Mouse (Mus musculus): ENCODE measurements around the gene Orc6.

Gene Orc6

GRCm38 (mm10) chr8:85299434-85300077 lies at the start of gene Orc6, which contains the start of gene Vps35:
Orc6 (plus strand) TSS chr8:85299632.
Vps35 (minus strand) TSS chr8:85299802.
- DNase-seq = peak; percentile 98

- no peak for DNase-seq
Observed at GRCm38 (mm10) chr8:85286846-85287245, 12.6 kb upstream of the Orc6 start.

- peak; percentile 10 for DNase-seq
Observed at GRCm38 (mm10) chr8:85298600-85299433, 615 bp upstream of the Orc6 start.

- DNase-seq = no peak
Observed at GRCm38 (mm10) chr8:85301941-85302340, 2.5 kb downstream of the Orc6 start.

- DNase-seq = no peak
Observed at GRCm38 (mm10) chr8:85302931-85303330, 3.5 kb downstream of the Orc6 start.

GRCm38 (mm10) chr8:85303531-85303930 lies 4.1 kb downstream of the Orc6 start:
- no peak for DNase-seq

- no peak for DNase-seq
Observed at GRCm38 (mm10) chr8:85308564-85308963, 9.1 kb downstream of the Orc6 start.

GRCm38 (mm10) chr8:85311743-85312142 lies 12.3 kb downstream of the Orc6 start:
- DNase-seq = no peak

GRCm38 (mm10) chr8:85313036-85313435 lies 13.6 kb downstream of the Orc6 start:
- no peak for DNase-seq

GRCm38 (mm10) chr8:85318534-85318933 lies 19.1 kb downstream of the Orc6 start:
- DNase-seq = no peak

GRCm38 (mm10) chr8:85321981-85322380 lies 22.5 kb downstream of the Orc6 start:
- no peak for DNase-seq

GRCm38 (mm10) chr8:85323084-85323483 lies 23.7 kb downstream of the Orc6 start:
- DNase-seq = no peak

GRCm38 (mm10) chr8:85327036-85327435 lies 27.6 kb downstream of the Orc6 start:
- no peak for DNase-seq

- no peak for DNase-seq
Observed at GRCm38 (mm10) chr8:85329506-85329905, 30.1 kb downstream of the Orc6 start.

GRCm38 (mm10) chr8:85335105-85335504 lies 35.7 kb downstream of the Orc6 start:
- no peak for DNase-seq

- DNase-seq = no peak
Observed at GRCm38 (mm10) chr8:85336211-85336933, 36.9 kb downstream of the Orc6 start.

GRCm38 (mm10) chr8:85337681-85338080 lies 38.2 kb downstream of the Orc6 start:
- DNase-seq = no peak

- no peak for DNase-seq
Observed at GRCm38 (mm10) chr8:85339871-85340573, 40.6 kb downstream of the Orc6 start.

GRCm38 (mm10) chr8:85353287-85353686 lies 53.9 kb downstream of the Orc6 start:
- DNase-seq = no peak

Data from kidney, adult 18-20 months (tissue).